Mouse (Mus musculus): Measurements from ENCODE around the gene Polr3c. TPM values are rescaled to one million over a fixed set of nuclear protein-coding genes. Genes with fewer than 3 reads are reported as not detected.

The Polr3c gene
- polyA plus RNA-seq, 1 experiment from 2014 or later: 28.1 TPM

- H3K4me2 ChIP-seq (replicated peaks): peak overlapping the region; percentile 60
- H3K4me3 ChIP-seq (replicated peaks; ENCODE audit: low read length): no peak overlapping the region
- DNase-seq (ENCODE audit: low spot score): no peak
- no peak; the same call in 1 of the 2 replicates for ATAC-seq (ENCODE audit: low FRiP score)
- H3K9ac ChIP-seq: peak overlapping the region; percentile 50; the same call in 1 of the 2 replicates
- no peaks in the 10 kb centered on the region for H3K9me3 ChIP-seq (ENCODE audit: control insufficient read depth, low read length)
- peak overlapping the region; percentile 45 for H3K27ac ChIP-seq
- H3K36me3 ChIP-seq (replicated peaks; ENCODE audit: control insufficient read depth, insufficient read depth): no peaks in the 10 kb centered on the region
- 0 out of 2 replicates have a peak, but pooled peaks cover 10% of the 10 kb centered on the region for H3K4me1 ChIP-seq (replicated peaks; ENCODE audit: control insufficient read depth, insufficient read depth, low read length)
- H3K27me3 ChIP-seq (ENCODE audit: control insufficient read depth, insufficient read depth, low read length): no peaks in the 10 kb centered on the region
- 52% methylated on average over 8 of the region's 8 CpGs for WGBS
Measured at GRCm38 (mm10) chr3:96662731-96663316, 64.6 kb downstream of the Polr3c start.

Other genes starting within 250 kb of the Polr3c start
- 1.9 and 2.1 TPM in 2 replicates for gene Hfe2, start 202.5 kb downstream of the Polr3c start, polyA plus RNA-seq (2014; fragmentation: Nextera tagmentation; extraction: Ambion mirVana)
- 53.2 and 71.4 TPM in 2 replicates for gene Txnip, start 169.7 kb downstream of the Polr3c start, polyA plus RNA-seq (2014; fragmentation: Nextera tagmentation; extraction: Ambion mirVana)
- 0.39 TPM in 1 of 2 replicates, not detected in the other for gene Gm16253, start 150.6 kb downstream of the Polr3c start, polyA plus RNA-seq (2014; fragmentation: Nextera tagmentation; extraction: Ambion mirVana)
- 11.0 and 18.5 TPM in 2 replicates for gene Polr3gl, start 133.4 kb downstream of the Polr3c start, polyA plus RNA-seq (2014; fragmentation: Nextera tagmentation; extraction: Ambion mirVana)
- gene Ankrd34a, start 131.0 kb downstream of the Polr3c start, polyA plus RNA-seq (2014; fragmentation: Nextera tagmentation; extraction: Ambion mirVana): 17.5 and 22.3 TPM in 2 replicates
- gene Lix1l, start 126.5 kb downstream of the Polr3c start, polyA plus RNA-seq (2014; fragmentation: Nextera tagmentation; extraction: Ambion mirVana): 6.1 and 6.4 TPM in 2 replicates
- 101 and 104 TPM in 2 replicates for gene Rbm8a, start 97.7 kb downstream of the Polr3c start, polyA plus RNA-seq (2014; fragmentation: Nextera tagmentation; extraction: Ambion mirVana)
- gene Pex11b, start 92.3 kb downstream of the Polr3c start, polyA plus RNA-seq (2014; fragmentation: Nextera tagmentation; extraction: Ambion mirVana): 57.0 and 58.2 TPM in 2 replicates
- gene Gm42957, start 92.2 kb downstream of the Polr3c start, polyA plus RNA-seq (2014; fragmentation: Nextera tagmentation; extraction: Ambion mirVana): 0.07 TPM in 1 of 2 replicates, not detected in the other
- 0.86 and 0.99 TPM in 2 replicates for gene Itga10, start 82.0 kb downstream of the Polr3c start, polyA plus RNA-seq (2014; fragmentation: Nextera tagmentation; extraction: Ambion mirVana)
- 1.7 and 1.8 TPM in 2 replicates for gene Ankrd35, start 57.5 kb downstream of the Polr3c start, polyA plus RNA-seq (2014; fragmentation: Nextera tagmentation; extraction: Ambion mirVana)
- 27.5 and 29.3 TPM in 2 replicates for gene Pias3, start 31.2 kb downstream of the Polr3c start, polyA plus RNA-seq (2014; fragmentation: Nextera tagmentation; extraction: Ambion mirVana)
- 16.5 and 17.3 TPM in 2 replicates for gene Nudt17, start 19.1 kb downstream of the Polr3c start, polyA plus RNA-seq (2014; fragmentation: Nextera tagmentation; extraction: Ambion mirVana)
- 79.4 and 89.2 TPM in 2 replicates for gene Rnf115, start within 50 bp of the Polr3c start, polyA plus RNA-seq (2014; fragmentation: Nextera tagmentation; extraction: Ambion mirVana)
- gene Pdzk1, start 101.7 kb upstream of the Polr3c start, polyA plus RNA-seq (2014; fragmentation: Nextera tagmentation; extraction: Ambion mirVana): 0.09 and 0.16 TPM in 2 replicates
- gene Cd160, start 101.7 kb upstream of the Polr3c start, polyA plus RNA-seq (2014; fragmentation: Nextera tagmentation; extraction: Ambion mirVana): 0.27 and 0.35 TPM in 2 replicates
- 1.3 TPM in 2 replicates for gene Gja5, start 177.1 kb upstream of the Polr3c start, polyA plus RNA-seq (2014; fragmentation: Nextera tagmentation; extraction: Ambion mirVana)
- 42.1 and 44.5 TPM in 2 replicates for gene Gpr89, start 177.7 kb upstream of the Polr3c start, polyA plus RNA-seq (2014; fragmentation: Nextera tagmentation; extraction: Ambion mirVana)
- gene Gja8, start 198.4 kb upstream of the Polr3c start, polyA plus RNA-seq (2014; fragmentation: Nextera tagmentation; extraction: Ambion mirVana): 0.04 TPM in 1 of 2 replicates, not detected in the other

All from hindbrain, embryonic 14.5 days (tissue).